Mouse (Mus musculus) adrenal gland, postnatal 36 days (tissue): ENCODE data around the gene Serinc4. TPM values are rescaled to one million over a fixed set of nuclear protein-coding genes. Genes with fewer than 3 reads are reported as not detected.

Experiments
- DNase-seq, 2 experiments: peaks; one replicate each; pipeline ENCODE4 v3.0.0; 2021; ENCODE audit warnings: mixed read lengths in 1 of 2
- microRNA-seq: library from miRNA; unstranded; fragments of <30 nt; microRNA quantifications from one replicate; pipeline ENCODE4 v1.2.0, GENCODE M21; 2021
- total RNA-seq, 2 experiments: library from RNA; stranded (reverse); gene quantifications; 2 replicates each; pipeline ENCODE4 v1.2.3; 2021

The Serinc4 gene
- total RNA-seq, 2 experiments from 2014 or later: 0.20 TPM; not detected in 1

- DNase-seq: peak; percentile 85 to 89
Observed at GRCm38 (mm10) chr2:121396624-121397023, 60.0 kb downstream of the Serinc4 start.

Small RNAs within 50 kb of the gene (microRNA-seq; reads per million reads assigned to microRNA genes)
- gene Gm22953: not detected

Other genes with a start within 250 kb of the Serinc4 start
- gene Trp53bp1, start 185.4 kb downstream of the Serinc4 start, total RNA-seq: 10 to 100 TPM; 59.0 to 73.9 TPM
- gene Map1a, start 167.2 kb downstream of the Serinc4 start, total RNA-seq: 1 to 10 TPM; 6.0 to 7.0 TPM
- gene Ppip5k1, start 101.4 kb downstream of the Serinc4 start, total RNA-seq: 10 to 100 TPM; 49.5 to 50.3 TPM
- 1 to 10 TPM; 5.8 to 6.6 TPM for gene Ckmt1, start 99.1 kb downstream of the Serinc4 start, total RNA-seq
- gene Strc, start 69.6 kb downstream of the Serinc4 start, total RNA-seq: under 1 TPM; 0.10 to 0.76 TPM
- gene Pdia3, start 43.0 kb downstream of the Serinc4 start, total RNA-seq: 100 to 1,000 TPM; 412 to 415 TPM
- gene Catsper2, start 43.0 kb downstream of the Serinc4 start, total RNA-seq: 1 to 10 TPM; 1.9 to 2.9 TPM
- gene Ell3, start 12.5 kb downstream of the Serinc4 start, total RNA-seq: under 1 TPM; 0.17 to 0.36 TPM
- 100 to 1,000 TPM; 333 to 337 TPM for gene Serf2, start 7.6 kb downstream of the Serinc4 start, total RNA-seq
- 10 to 100 TPM; 33.0 to 34.7 TPM for gene Hypk, start 3.5 kb downstream of the Serinc4 start, total RNA-seq
- gene Mfap1b, start 17.3 kb upstream of the Serinc4 start, total RNA-seq: 10 to 100 TPM; 37.8 to 39.9 TPM
- gene Mfap1a, start 49.9 kb upstream of the Serinc4 start, total RNA-seq: 10 to 100 TPM; 32.0 to 33.1 TPM
- gene Wdr76, start 49.9 kb upstream of the Serinc4 start, total RNA-seq: 1 to 10 TPM; 3.4 to 3.7 TPM